Mouse (Mus musculus): ENCODE measurements around the gene Zfp598.
"Not testable (repeated sequence)": the region's sequence is repeated elsewhere in the genome, so short reads cannot be mapped to it uniquely, and the experiment has no call there.

Gene Zfp598

GRCm38 (mm10) chr17:24687599-24687998 lies 18.1 kb downstream of the Zfp598 start:
- no peak for DNase-seq (ENCODE audit: low spot score in 2 of 2)

- no peak for DNase-seq (ENCODE audit: low spot score in 2 of 2)
These were observed 20.0 kb downstream of the Zfp598 start, which contains the start of gene Syngr3 for GRCm38 (mm10) chr17:24689251-24690081. Gene Syngr3 (minus strand): TSS chr17:24689955.

- no peak for DNase-seq (ENCODE audit: low spot score in 2 of 2)
These were observed 22.9 kb downstream of the Zfp598 start for GRCm38 (mm10) chr17:24692385-24692784.

- DNase-seq (ENCODE audit: low spot score in 2 of 2): no peak
These were observed 26.0 kb downstream of the Zfp598 start for GRCm38 (mm10) chr17:24695326-24696010.

GRCm38 (mm10) chr17:24696011-24696697 lies 26.7 kb downstream of the Zfp598 start, which contains the start of the genes Gfer and Noxo1:
Gene Gfer (minus strand): TSS chr17:24696156.
Gene Noxo1 (plus strand): TSS chr17:24696234.
- peak; percentile 86 to 88 for DNase-seq (ENCODE audit: low spot score in 2 of 2)

- no peak for DNase-seq (ENCODE audit: low spot score in 2 of 2)
These were observed 28.5 kb downstream of the Zfp598 start for GRCm38 (mm10) chr17:24697985-24698384.

- DNase-seq (ENCODE audit: low spot score in 2 of 2): no peak
These were observed 29.2 kb downstream of the Zfp598 start for GRCm38 (mm10) chr17:24698715-24699114.

- DNase-seq (ENCODE audit: low spot score in 2 of 2): no peak
These were observed 30.0 kb downstream of the Zfp598 start for GRCm38 (mm10) chr17:24699473-24699872.

GRCm38 (mm10) chr17:24701251-24701650 lies 31.8 kb downstream of the Zfp598 start:
- DNase-seq (ENCODE audit: low spot score in 2 of 2): no peak

- DNase-seq (ENCODE audit: low spot score in 2 of 2): no peak
These were observed 36.3 kb downstream of the Zfp598 start for GRCm38 (mm10) chr17:24705821-24706220.

GRCm38 (mm10) chr17:24706982-24707800 lies 37.7 kb downstream of the Zfp598 start, which contains the start of gene Tbl3:
Gene Tbl3 (minus strand): TSS chr17:24707660.
- peak; percentile 87 to 94 for DNase-seq (ENCODE audit: low spot score in 2 of 2)

GRCm38 (mm10) chr17:24707801-24708425 lies 38.4 kb downstream of the Zfp598 start:
- no peak for DNase-seq (ENCODE audit: low spot score in 2 of 2)

GRCm38 (mm10) chr17:24708646-24709045 lies 39.2 kb downstream of the Zfp598 start:
- DNase-seq (ENCODE audit: low spot score in 2 of 2): no peak

- DNase-seq (ENCODE audit: low spot score in 2 of 2): no peak
These were observed 46.1 kb downstream of the Zfp598 start for GRCm38 (mm10) chr17:24715556-24715955.

- DNase-seq (ENCODE audit: low spot score in 2 of 2): no peak
These were observed 46.7 kb downstream of the Zfp598 start for GRCm38 (mm10) chr17:24716166-24716682.

- DNase-seq (ENCODE audit: low spot score in 2 of 2): no peak
These were observed 48.5 kb downstream of the Zfp598 start, which contains the start of the genes Rnf151 and Rps2 for GRCm38 (mm10) chr17:24717943-24718342. Gene Rnf151 (minus strand): TSS chr17:24718063. Gene Rps2 (plus strand): TSS chr17:24718116.

GRCm38 (mm10) chr17:24718938-24719337 lies 49.5 kb downstream of the Zfp598 start:
- DNase-seq (ENCODE audit: low spot score in 2 of 2): not testable (repeated sequence)

GRCm38 (mm10) chr17:24719494-24720222 lies 50.2 kb downstream of the Zfp598 start:
- DNase-seq (ENCODE audit: low spot score in 2 of 2): peak; percentile 98 to 99

- DNase-seq (ENCODE audit: low spot score in 2 of 2): not testable (repeated sequence)
These were observed 51.1 kb downstream of the Zfp598 start for GRCm38 (mm10) chr17:24720616-24721015.
